Mouse (Mus musculus) adrenal gland, adult 18-20 months (tissue): ENCODE results near the gene Cfap61. TPM values are rescaled to one million over a fixed set of nuclear protein-coding genes. Genes with fewer than 3 reads are reported as not detected.

Experiments
- DNase-seq, 2 experiments: peaks; one replicate each; pipeline ENCODE4 v3.0.0; 2021 to 2022; ENCODE audit warnings: low spot score in 2 of 2
- total RNA-seq, 2 experiments: library from RNA; stranded (reverse); gene quantifications; 1 replicate in 1 of 2; 2 replicates in 1 of 2; pipeline ENCODE4 v1.2.3; 2021

The Cfap61 gene
- total RNA-seq, 2 experiments from 2014 or later = 27.2 to 30.4 TPM

- no peak for DNase-seq
Measured at GRCm38 (mm10) chr2:146140711-146141110, 206.1 kb downstream of the Cfap61 start.

- DNase-seq = no peak
Measured at GRCm38 (mm10) chr2:146147306-146147705, 212.7 kb downstream of the Cfap61 start.

GRCm38 (mm10) chr2:146147801-146148200 is 213.2 kb downstream of the Cfap61 start:
- no peak for DNase-seq

- no peak for DNase-seq
Measured at GRCm38 (mm10) chr2:146149206-146149974, 214.8 kb downstream of the Cfap61 start.

- no peak for DNase-seq
Measured at GRCm38 (mm10) chr2:146168017-146168803, 233.6 kb downstream of the Cfap61 start.

GRCm38 (mm10) chr2:146169492-146169891 is 234.9 kb downstream of the Cfap61 start:
- DNase-seq = no peak

GRCm38 (mm10) chr2:146172106-146172505 is 237.5 kb downstream of the Cfap61 start:
- DNase-seq = no peak

GRCm38 (mm10) chr2:146174173-146174572 is 239.6 kb downstream of the Cfap61 start:
- no peak for DNase-seq

- DNase-seq = no peak
Measured at GRCm38 (mm10) chr2:146178718-146179117, 244.1 kb downstream of the Cfap61 start.

GRCm38 (mm10) chr2:146183830-146184793 is 249.5 kb downstream of the Cfap61 start:
- DNase-seq = no peak

- no peak for DNase-seq
Measured at GRCm38 (mm10) chr2:146196126-146196525, 261.5 kb downstream of the Cfap61 start.

GRCm38 (mm10) chr2:146197947-146198346 is 263.4 kb downstream of the Cfap61 start:
- no peak for DNase-seq

- DNase-seq = no peak
Measured at GRCm38 (mm10) chr2:146210968-146211367, 276.4 kb downstream of the Cfap61 start.

GRCm38 (mm10) chr2:146214715-146215114 is 280.1 kb downstream of the Cfap61 start:
- no peak for DNase-seq

GRCm38 (mm10) chr2:146216111-146217064 is 281.8 kb downstream of the Cfap61 start:
- DNase-seq = no peak

GRCm38 (mm10) chr2:146217227-146217980 is 282.8 kb downstream of the Cfap61 start:
- DNase-seq = no peak

- peak; percentile 8 to 22 for DNase-seq
Measured at GRCm38 (mm10) chr2:146218161-146218691, 283.6 kb downstream of the Cfap61 start.

- DNase-seq = no peak
Measured at GRCm38 (mm10) chr2:146218881-146219535, 284.4 kb downstream of the Cfap61 start.
